Comparison of ENCODE assay signal across 8 mouse cellular contexts in genomic region chr8:108692239-108692627, GRCm38 (mm10).
A peak's percentile ranks its signal among the peaks of the same experiment; 100 is the strongest.
DNase-seq lines count a peak whose midpoint lies in the region; ATAC-seq lines count a peak whose summit lies in the region.

No protein-coding gene starts in this region.

- no peak overlapping the region for H3K9ac ChIP-seq in kidney, embryonic 15.5 days
- H3K9ac ChIP-seq in embryonic facial prominence, embryonic 13.5 days = no peak overlapping the region
- peak overlapping the region; percentile 27; the same call in 1 of the 2 replicates for H3K9ac ChIP-seq in midbrain, embryonic 15.5 days

- no peak for DNase-seq in kidney, adult 18-20 months
- DNase-seq in kidney, postnatal 36 days = peak; percentile 42 to 48
- DNase-seq in right cerebral cortex, postnatal 36 days (ENCODE audit: low spot score in 2 of 2) = no peak
- DNase-seq in left cerebral cortex, postnatal 4 days = no peak
- DNase-seq in cerebellum, adult 8-10 months = no peak

- peak overlapping the region; percentile 64 for H3K4me2 ChIP-seq in kidney, embryonic 15.5 days
- H3K4me2 ChIP-seq in embryonic facial prominence, embryonic 13.5 days = peak overlapping the region; percentile 60
- peak overlapping the region; percentile 50 for H3K4me2 ChIP-seq in midbrain, embryonic 15.5 days

- H3K4me3 ChIP-seq in kidney, embryonic 15.5 days (replicated peaks) = peak overlapping the region; percentile 35
- H3K4me3 ChIP-seq in embryonic facial prominence, embryonic 13.5 days = peak overlapping the region; percentile 30
- peak overlapping the region; percentile 24 for H3K4me3 ChIP-seq in midbrain, embryonic 15.5 days

- H3K4me1 ChIP-seq in kidney, embryonic 15.5 days = peaks cover 40% of the 10 kb centered on the region
- H3K4me1 ChIP-seq in embryonic facial prominence, embryonic 13.5 days = peaks cover 43% of the 10 kb centered on the region
- H3K4me1 ChIP-seq in midbrain, embryonic 15.5 days = peaks cover 58% of the 10 kb centered on the region

- no peak overlapping the region for H3K27ac ChIP-seq in kidney, embryonic 15.5 days
- H3K27ac ChIP-seq in embryonic facial prominence, embryonic 13.5 days = 0 out of 2 replicates have a peak overlapping the region, but pooled peaks have one; percentile 39
- peak overlapping the region; percentile 86 for H3K27ac ChIP-seq in midbrain, embryonic 15.5 days

- intact Hi-C loops in left cerebral cortex, postnatal 4 days (cut with DNase I) = no loop called here

- ATAC-seq in kidney, embryonic 15.5 days (replicated peaks; ENCODE audit: low FRiP score) = 0 out of 2 replicates have a peak, but pooled peaks have one; percentile 48
- ATAC-seq in embryonic facial prominence, embryonic 13.5 days (ENCODE audit: insufficient number of reproducible peaks, insufficient read depth, low FRiP score, low TSS enrichment, low read depth) = no peak
- peak; percentile 66 for ATAC-seq in midbrain, embryonic 15.5 days (replicated peaks)

- H3K27me3 ChIP-seq in kidney, embryonic 15.5 days = peaks cover 43% of the 10 kb centered on the region
- peaks cover 34% of the 10 kb centered on the region for H3K27me3 ChIP-seq in embryonic facial prominence, embryonic 13.5 days
- 0 out of 2 replicates have a peak, but pooled peaks cover 6% of the 10 kb centered on the region for H3K27me3 ChIP-seq in midbrain, embryonic 15.5 days (replicated peaks)

- H3K36me3 ChIP-seq in kidney, embryonic 15.5 days = no peaks in the 10 kb centered on the region
- no peaks in the 10 kb centered on the region for H3K36me3 ChIP-seq in embryonic facial prominence, embryonic 13.5 days
- no peaks in the 10 kb centered on the region for H3K36me3 ChIP-seq in midbrain, embryonic 15.5 days (replicated peaks)

- H3K9me3 ChIP-seq in kidney, embryonic 15.5 days (replicated peaks) = no peaks in the 10 kb centered on the region
- no peaks in the 10 kb centered on the region for H3K9me3 ChIP-seq in embryonic facial prominence, embryonic 13.5 days
- no peaks in the 10 kb centered on the region for H3K9me3 ChIP-seq in midbrain, embryonic 15.5 days

- 4% methylated on average over 5 of the region's 5 CpGs for WGBS in kidney, embryonic 15.5 days
- WGBS in embryonic facial prominence, embryonic 13.5 days = 4% methylated on average over 5 of the region's 5 CpGs
- 4% methylated on average over 5 of the region's 5 CpGs for WGBS in midbrain, embryonic 15.5 days

Comparison
In these comparisons a context has a peak if more than half of its experiments do, and no peak if none do; other contexts are left out.
1. DNase-seq: peak in kidney, postnatal 36 days (2 of 2); none in kidney, adult 18-20 months (single experiment), right cerebral cortex, postnatal 36 days (0 of 2), left cerebral cortex, postnatal 4 days (single experiment) and cerebellum, adult 8-10 months (single experiment).
2. Peak in every context shown above with its lines, with median percentiles within 50 percentile points of each other: H3K4me2 ChIP-seq and H3K4me3 ChIP-seq.